Mouse (Mus musculus) bone marrow macrophage, adult 2 months (primary cell): ENCODE data around the gene Tada2b. TPM values are rescaled to one million over a fixed set of nuclear protein-coding genes. Genes with fewer than 3 reads are reported as not detected.
A peak's percentile ranks its signal among the peaks of the same experiment; 100 is the strongest.

ENCODE experiments used
- H3K27ac ChIP-seq: 2 replicates; pipeline ENCODE4 v1.5.1; 2012; ENCODE audit warnings: low read depth, low read length; ENCODE audit not compliant: insufficient read depth
- H3K4me1 ChIP-seq: 2 replicates; pipeline ENCODE4 v1.6.1; 2012; ENCODE audit warnings: low read length; ENCODE audit not compliant: control insufficient read depth, insufficient read depth
- H3K4me3 ChIP-seq: 2 replicates; pipeline ENCODE4 v1.5.1; 2012; ENCODE audit warnings: mild to moderate bottlenecking, low read length, moderate library complexity; ENCODE audit not compliant: insufficient read depth
- CTCF ChIP-seq: IDR thresholded peaks from 2 replicates; pipeline ENCODE4 v1.5.1; 2012; ENCODE audit warnings: low read depth, mild to moderate bottlenecking, low read length, moderate library complexity
- POLR2A ChIP-seq: IDR thresholded peaks from 2 replicates; pipeline ENCODE4 v1.6.1; 2012; ENCODE audit warnings: mild to moderate bottlenecking, low read depth, low read length, borderline replicate concordance
- polyA plus RNA-seq: library from polyadenylated mRNA; stranded (reverse); fragments of >200 nt; gene quantifications from 2 replicates; pipeline ENCODE4 v1.2.4, GENCODE M21; 2012; ENCODE audit not compliant: missing spikeins, insufficient read depth, insufficient read length

Tada2b gene
- 9.5 and 9.9 TPM in 2 replicates for polyA plus RNA-seq

GRCm38 (mm10) chr5:36484171-36484990 lies at the start of gene Tada2b, which contains the start of gene Ccdc96:
Gene Tada2b, minus strand, starts transcription at chr5:36484285.
Gene Ccdc96, plus strand, starts transcription at chr5:36484588.
- Histone ChIP-seq H3K4me1 (peaks cover 30% of the 10 kb centered on the region), H3K27ac (peak within 1 kb of the TSS; percentile 25; the same call in 1 of the 2 replicates), H3K4me3 (peak within 1 kb of the TSS; percentile 96)
- TF ChIP-seq POLR2A = no peak
- TF ChIP-seq CTCF = no peak

GRCm38 (mm10) chr5:36530129-36530751 lies 46.2 kb upstream of the Tada2b start:
- TF ChIP-seq POLR2A (no peak), CTCF (no peak)
- H3K4me1 ChIP-seq = peaks cover 44% of the 10 kb centered on the region
- peak overlapping the region; percentile 38 for H3K27ac ChIP-seq
- peak overlapping the region; percentile 96 for H3K4me3 ChIP-seq

- Histone ChIP-seq H3K4me1 (peaks cover 45% of the 10 kb centered on the region), H3K27ac (0 out of 2 replicates have a peak overlapping the region, but pooled peaks have one; percentile 38), H3K4me3 (peak overlapping the region; percentile 96)
- no peak for TF ChIP-seq POLR2A
- TF ChIP-seq CTCF = no peak
These were observed 45.6 kb upstream of the Tada2b start for GRCm38 (mm10) chr5:36529698-36530097.

DNA sequence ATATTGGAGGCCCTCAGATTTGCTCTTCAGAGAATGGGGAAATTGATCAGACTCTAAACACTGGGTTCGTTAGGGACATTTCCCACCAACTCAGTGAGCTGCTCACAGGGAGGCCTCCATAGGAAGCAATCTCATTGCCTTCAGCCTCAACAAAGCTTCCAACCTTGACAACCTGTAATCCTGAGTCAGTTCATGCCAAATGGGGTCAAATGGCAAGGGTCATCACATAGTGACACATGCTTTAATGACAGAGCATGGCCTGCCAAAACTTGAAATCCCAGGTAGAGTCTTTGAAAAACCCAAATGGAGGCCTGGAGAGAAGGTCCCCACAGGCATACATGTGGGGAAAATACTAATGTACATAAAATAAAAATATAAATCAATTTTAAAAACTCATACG lies 42.8 kb upstream of the Tada2b start:
- no peak overlapping the region for H3K4me3 ChIP-seq
- H3K4me1 ChIP-seq = peaks cover 35% of the 10 kb centered on the region
- no peak overlapping the region for H3K27ac ChIP-seq
- no peak for TF ChIP-seq CTCF
- TF ChIP-seq POLR2A = no peak

DNA sequence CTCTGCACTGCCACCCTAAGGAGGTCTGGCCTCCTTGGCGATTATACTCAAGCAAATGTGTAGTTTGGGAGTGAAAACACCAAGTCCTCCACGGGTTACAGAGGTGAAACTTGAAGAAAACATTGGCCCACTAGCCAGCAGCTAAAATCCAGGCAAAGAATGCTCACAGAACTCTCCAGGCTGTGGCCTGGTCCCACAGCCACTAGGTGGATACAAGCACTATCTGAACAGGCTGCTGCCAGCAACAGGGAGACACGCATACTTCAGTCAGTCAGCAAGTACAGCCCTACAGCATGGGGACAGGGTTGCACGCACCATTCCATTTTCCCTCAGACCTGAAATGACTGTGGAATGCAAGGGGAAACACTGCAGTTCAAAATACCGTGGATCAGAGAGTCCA lies 42.2 kb upstream of the Tada2b start:
- Histone ChIP-seq H3K4me3 (no peak overlapping the region), H3K4me1 (peaks cover 30% of the 10 kb centered on the region), H3K27ac (no peak overlapping the region)
- TF ChIP-seq POLR2A = no peak
- TF ChIP-seq CTCF = no peak

DNA sequence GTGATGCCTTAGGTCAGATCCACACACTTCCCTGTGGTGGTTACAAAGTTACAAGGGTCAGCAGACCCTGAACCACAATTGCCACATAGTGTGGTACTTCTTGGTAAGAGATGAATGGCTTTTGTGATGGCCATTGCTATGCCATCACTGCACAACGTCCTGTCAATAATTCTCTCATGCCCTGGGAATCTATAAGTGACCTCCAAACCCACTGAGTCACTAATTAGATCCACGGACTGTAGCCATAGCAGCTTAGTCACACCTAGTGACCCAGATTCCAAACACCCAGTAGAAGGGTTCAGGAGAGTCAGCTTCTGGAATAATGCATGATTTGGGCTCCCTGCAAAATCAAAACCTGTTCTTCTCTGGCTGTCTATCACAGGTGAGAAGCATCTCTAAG lies 41.1 kb upstream of the Tada2b start:
- no peak overlapping the region for H3K4me3 ChIP-seq
- peaks cover 26% of the 10 kb centered on the region for H3K4me1 ChIP-seq
- TF ChIP-seq POLR2A (no peak), CTCF (no peak)

DNA sequence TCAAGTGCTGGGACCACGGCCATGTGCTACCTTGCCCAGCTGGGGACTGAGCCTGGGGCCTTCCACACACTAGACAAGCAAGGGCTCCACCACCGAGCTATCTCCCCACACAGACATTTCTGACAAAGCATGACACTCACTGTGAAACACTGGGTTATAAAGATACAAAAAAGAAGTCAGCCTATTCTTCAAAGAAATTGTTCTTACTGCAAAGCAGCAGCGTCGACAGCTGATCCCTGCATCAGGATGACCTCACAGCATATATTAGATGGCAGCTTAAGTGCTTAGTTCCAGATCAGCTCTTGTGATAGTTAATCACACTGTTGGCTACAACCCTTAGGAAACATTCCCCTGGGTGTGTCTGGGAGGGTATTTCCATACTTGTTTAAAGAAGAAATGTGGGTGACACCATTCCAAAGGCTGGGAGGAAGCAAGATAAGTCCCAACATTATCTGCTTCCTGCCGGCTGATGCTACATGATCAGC lies 39.2 kb upstream of the Tada2b start:
- TF ChIP-seq CTCF = no peak
- TF ChIP-seq POLR2A = no peak
- no peak overlapping the region for H3K4me3 ChIP-seq
- peaks cover 23% of the 10 kb centered on the region for H3K4me1 ChIP-seq
- no peak overlapping the region for H3K27ac ChIP-seq

More for the DNA sequence above, 41.1 kb upstream of the Tada2b start:
- no peak overlapping the region for H3K27ac ChIP-seq

DNA sequence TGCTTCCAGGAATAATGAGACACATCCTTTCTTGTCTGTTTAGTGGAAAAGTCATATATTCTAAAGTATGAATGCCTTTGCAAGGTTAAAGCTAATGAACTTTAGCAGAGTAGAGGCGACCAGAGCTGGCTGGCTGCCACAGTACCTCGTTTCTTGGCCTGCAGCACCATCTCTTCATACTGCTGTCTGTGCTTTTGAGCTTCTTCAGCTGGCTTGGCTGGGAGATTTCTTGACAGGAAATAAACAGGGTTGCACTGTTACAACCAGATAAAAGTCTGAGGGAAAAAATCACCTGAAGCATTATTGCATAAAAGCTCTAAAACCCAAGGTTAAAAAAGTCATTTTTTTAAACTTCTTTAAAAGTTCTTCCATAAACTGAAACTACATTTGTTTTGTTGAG lies 38.7 kb upstream of the Tada2b start:
- Histone ChIP-seq H3K4me3 (no peak overlapping the region), H3K4me1 (peaks cover 18% of the 10 kb centered on the region), H3K27ac (no peak overlapping the region)
- TF ChIP-seq CTCF = no peak
- TF ChIP-seq POLR2A = no peak

DNA sequence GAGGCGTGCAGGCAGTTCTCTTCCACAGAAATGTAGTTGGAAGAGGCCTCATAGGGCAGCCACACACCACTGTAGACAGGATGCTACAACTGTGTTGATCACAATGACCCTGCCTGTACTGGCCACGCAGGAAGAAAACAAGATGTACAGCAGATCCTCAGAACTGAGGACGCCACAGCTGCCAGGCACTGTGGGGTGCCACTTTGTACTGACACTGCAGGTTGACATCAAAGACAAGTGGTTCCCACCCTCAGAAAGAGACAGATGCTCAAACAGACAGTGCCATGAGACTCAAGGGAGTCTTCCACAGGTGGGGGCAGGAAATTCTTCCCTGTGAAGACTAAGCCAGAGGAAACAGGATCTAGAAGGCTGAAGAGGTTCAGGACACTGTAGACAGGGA lies 35.7 kb upstream of the Tada2b start:
- no peak overlapping the region for H3K4me3 ChIP-seq
- no peak for TF ChIP-seq CTCF
- no peak for TF ChIP-seq POLR2A
- peaks cover 29% of the 10 kb centered on the region for H3K4me1 ChIP-seq
- H3K27ac ChIP-seq = no peak overlapping the region

DNA sequence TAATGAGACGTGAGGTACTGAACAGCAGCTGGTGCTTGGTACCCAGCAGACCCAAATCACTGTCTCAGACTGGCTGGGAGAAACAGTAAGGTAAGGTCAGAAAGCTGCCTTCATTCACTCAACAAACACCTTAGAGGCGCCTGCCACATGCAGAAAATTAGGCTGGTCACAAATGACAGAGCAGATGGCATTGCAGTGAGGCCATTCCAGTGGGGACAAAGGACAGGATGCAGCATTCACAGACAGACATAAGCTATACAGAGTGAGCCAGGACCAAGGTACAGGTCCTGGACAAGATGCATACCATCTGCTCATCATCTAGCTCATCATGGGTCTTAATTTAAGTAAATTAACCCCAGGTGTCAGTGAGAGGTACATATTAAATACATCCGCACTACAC lies 33.5 kb upstream of the Tada2b start:
- H3K4me3 ChIP-seq = no peak overlapping the region
- H3K4me1 ChIP-seq = peaks cover 33% of the 10 kb centered on the region
- TF ChIP-seq POLR2A = no peak
- no peak for TF ChIP-seq CTCF
- H3K27ac ChIP-seq = no peak overlapping the region

GRCm38 (mm10) chr5:36515558-36515957 lies 31.5 kb upstream of the Tada2b start:
- H3K4me3 ChIP-seq = no peak overlapping the region
- TF ChIP-seq CTCF (no peak), POLR2A (no peak)
- H3K4me1 ChIP-seq = peaks cover 33% of the 10 kb centered on the region
- peak overlapping the region; percentile 91 for H3K27ac ChIP-seq
